Mouse (Mus musculus) stomach, embryonic 14.5 days (tissue): ENCODE measurements around the gene Fancl. TPM values are rescaled to one million over a fixed set of nuclear protein-coding genes. Genes with fewer than 3 reads are reported as not detected.
A peak's percentile ranks its signal among the peaks of the same experiment; 100 is the strongest.

Experiments used
- ATAC-seq: fragments of 200-750 bp; cut with Nextera tagmentation; 2 replicates; pipeline ENCODE4 v1.8.0; 2017; ENCODE audit warnings: low read depth, moderate TSS enrichment; ENCODE audit not compliant: insufficient number of reproducible peaks, insufficient read depth, low FRiP score
- H3K27ac ChIP-seq: fragments of 300-500 bp; sonication (generic); 2 replicates; pipeline ENCODE4 v1.5.1; 2014; ENCODE audit warnings: mild to moderate bottlenecking, low read length, moderate library complexity, mixed read lengths
- H3K27me3 ChIP-seq: fragments of 300-500 bp; sonication (generic); 2 replicates; pipeline ENCODE4 v1.6.1; 2014; ENCODE audit warnings: low read length, control low read depth, mixed read lengths; ENCODE audit not compliant: control insufficient read depth, insufficient read depth
- H3K36me3 ChIP-seq: fragments of 300-500 bp; sonication (generic); 2 replicates; pipeline ENCODE4 v1.6.1; 2014; ENCODE audit warnings: mild to moderate bottlenecking, control low read depth, low read length, moderate library complexity, mixed read lengths; ENCODE audit not compliant: control insufficient read depth, insufficient read depth
- H3K4me1 ChIP-seq: fragments of 300-500 bp; sonication (generic); 2 replicates; pipeline ENCODE4 v1.6.1; 2014; ENCODE audit warnings: low read length, control low read depth, mixed read lengths; ENCODE audit not compliant: control insufficient read depth, insufficient read depth
- H3K4me2 ChIP-seq: fragments of 300-500 bp; sonication (generic); replicated peaks from 2 replicates; pipeline ENCODE4 v1.6.1; 2014; ENCODE audit warnings: low read depth, low read length, control low read depth
- H3K4me3 ChIP-seq: fragments of 300-500 bp; sonication (generic); 2 replicates; pipeline ENCODE4 v1.5.1; 2014; ENCODE audit warnings: low read depth, low read length, control low read depth
- H3K9ac ChIP-seq: fragments of 300-500 bp; sonication (generic); replicated peaks from 2 replicates; pipeline ENCODE4 v1.6.1; 2014; ENCODE audit warnings: low read depth, mild to moderate bottlenecking, control low read depth, low read length, moderate library complexity, mixed read lengths
- H3K9me3 ChIP-seq: fragments of 300-500 bp; sonication (generic); 2 replicates; pipeline ENCODE4 v1.6.1; 2016; ENCODE audit warnings: low read depth, low read length, control low read depth; ENCODE audit not compliant: control insufficient read depth
- WGBS: fragments of 180-500 bp; shearing (Covaris S2); extraction: QIAGEN DNeasy Blood & Tissue Kit; methylation state at CpG from one replicate; pipeline ENCODE4 v1.1.7; 2014; 5-methylcytosine and 5-hydroxymethylcytosine counted together
- polyA plus RNA-seq: library from polyadenylated mRNA; unstranded; fragments of >200 nt; fragmentation: Nextera tagmentation; extraction: Ambion mirVana; gene quantifications from 2 replicates; pipeline ENCODE4 v1.2.1, GENCODE M21; 2014

Fancl gene
- polyA plus RNA-seq, 1 experiment from 2014 or later = 30.9 TPM

- no peaks in the 10 kb centered on the region for H3K27me3 ChIP-seq
Measured at GRCm38 (mm10) chr11:26451228-26451627, 65.3 kb downstream of the Fancl start.

GRCm38 (mm10) chr11:26452693-26453092 is 66.8 kb downstream of the Fancl start:
- WGBS = 87% methylated on average over 4 of the region's 4 CpGs
- no peak overlapping the region for H3K4me2 ChIP-seq
- no peak overlapping the region for H3K27ac ChIP-seq
- H3K9me3 ChIP-seq = no peaks in the 10 kb centered on the region
- no peaks in the 10 kb centered on the region for H3K4me1 ChIP-seq
- no peaks in the 10 kb centered on the region for H3K36me3 ChIP-seq
- H3K4me3 ChIP-seq = no peak overlapping the region
- no peaks in the 10 kb centered on the region for H3K27me3 ChIP-seq
- ATAC-seq = no peak
- H3K9ac ChIP-seq = no peak overlapping the region

More at GRCm38 (mm10) chr11:26451228-26451627, 65.3 kb downstream of the Fancl start:
- Histone ChIP-seq H3K4me3 (no peak overlapping the region), H3K27ac (no peak overlapping the region), H3K36me3 (no peaks in the 10 kb centered on the region), H3K4me1 (no peaks in the 10 kb centered on the region), H3K4me2 (no peak overlapping the region), H3K9me3 (no peaks in the 10 kb centered on the region), H3K9ac (no peak overlapping the region)
- 86% methylated on average over 2 of the region's 2 CpGs for WGBS
- no peak for ATAC-seq

- Histone ChIP-seq H3K4me3 (no peak overlapping the region), H3K4me1 (no peaks in the 10 kb centered on the region), H3K27ac (no peak overlapping the region), H3K4me2 (no peak overlapping the region), H3K27me3 (no peaks in the 10 kb centered on the region), H3K9me3 (no peaks in the 10 kb centered on the region), H3K9ac (no peak overlapping the region), H3K36me3 (no peaks in the 10 kb centered on the region)
- no peak for ATAC-seq
- 86% methylated on average over 4 of the region's 4 CpGs for WGBS
Measured at GRCm38 (mm10) chr11:26454081-26454480, 68.1 kb downstream of the Fancl start.

GRCm38 (mm10) chr11:26477037-26477739 is 91.3 kb downstream of the Fancl start:
- ATAC-seq = no peak
- H3K9me3 ChIP-seq = no peaks in the 10 kb centered on the region

GRCm38 (mm10) chr11:26481691-26482242 is 95.8 kb downstream of the Fancl start:
- H3K27ac ChIP-seq = no peak overlapping the region
- no peak for ATAC-seq
- H3K9me3 ChIP-seq = no peaks in the 10 kb centered on the region
- H3K4me3 ChIP-seq = no peak overlapping the region
- no peak overlapping the region for H3K4me2 ChIP-seq
- H3K27me3 ChIP-seq = no peaks in the 10 kb centered on the region
- H3K36me3 ChIP-seq = no peaks in the 10 kb centered on the region
- 85% methylated on average over 3 of the region's 3 CpGs for WGBS
- no peak overlapping the region for H3K9ac ChIP-seq
- H3K4me1 ChIP-seq = no peaks in the 10 kb centered on the region

More at GRCm38 (mm10) chr11:26477037-26477739, 91.3 kb downstream of the Fancl start:
- H3K4me2 ChIP-seq = no peak overlapping the region
- H3K27me3 ChIP-seq = no peaks in the 10 kb centered on the region
- no peak overlapping the region for H3K27ac ChIP-seq
- no peak overlapping the region for H3K9ac ChIP-seq
- no peaks in the 10 kb centered on the region for H3K4me1 ChIP-seq
- WGBS = 84% methylated on average over 6 of the region's 6 CpGs
- H3K4me3 ChIP-seq = no peak overlapping the region
- peaks cover 6% of the 10 kb centered on the region; the same call in 1 of the 2 replicates for H3K36me3 ChIP-seq

- H3K4me3 ChIP-seq = no peak overlapping the region
- 14% methylated on average over 12 of the region's 12 CpGs for WGBS
- ATAC-seq = peak; percentile 86
- no peaks in the 10 kb centered on the region for H3K36me3 ChIP-seq
- H3K27ac ChIP-seq = peak overlapping the region; percentile 45; the same call in 1 of the 2 replicates
- H3K4me2 ChIP-seq = no peak overlapping the region
- no peaks in the 10 kb centered on the region for H3K27me3 ChIP-seq
- peaks cover 8% of the 10 kb centered on the region; the same call in 1 of the 2 replicates for H3K4me1 ChIP-seq
- no peaks in the 10 kb centered on the region for H3K9me3 ChIP-seq
- H3K9ac ChIP-seq = no peak overlapping the region
Measured at GRCm38 (mm10) chr11:26489761-26490466, 104.0 kb downstream of the Fancl start.

GRCm38 (mm10) chr11:26495951-26496350 is 110.0 kb downstream of the Fancl start:
- Histone ChIP-seq H3K9me3 (no peaks in the 10 kb centered on the region), H3K4me3 (no peak overlapping the region), H3K4me1 (no peaks in the 10 kb centered on the region), H3K9ac (no peak overlapping the region), H3K4me2 (no peak overlapping the region), H3K36me3 (no peaks in the 10 kb centered on the region; the same call in 1 of the 2 replicates), H3K27me3 (no peaks in the 10 kb centered on the region), H3K27ac (no peak overlapping the region)
- WGBS = 86% methylated on average over 5 of the region's 5 CpGs
- no peak for ATAC-seq

- no peak overlapping the region for H3K27ac ChIP-seq
- no peaks in the 10 kb centered on the region for H3K9me3 ChIP-seq
- no peaks in the 10 kb centered on the region; the same call in 1 of the 2 replicates for H3K36me3 ChIP-seq
- no peak overlapping the region for H3K4me2 ChIP-seq
- no peak for ATAC-seq
- no peaks in the 10 kb centered on the region for H3K4me1 ChIP-seq
- no peak overlapping the region for H3K9ac ChIP-seq
- H3K27me3 ChIP-seq = no peaks in the 10 kb centered on the region
- no peak overlapping the region for H3K4me3 ChIP-seq
Measured at GRCm38 (mm10) chr11:26513683-26514082, 127.7 kb downstream of the Fancl start.
